Mouse (Mus musculus) lung, postnatal 25 days (tissue): ENCODE measurements at regions not wholly inside any gene's neighbourhood (a gene's known extent, or its start where the extent isn't known, plus 50 kb on each side); places are given as distances from the start of the nearest gene placed in this dataset.

Experiments used
- DNase-seq: peaks from one replicate; pipeline ENCODE4 v3.0.0; 2022; ENCODE audit warnings: low spot score

DNA sequence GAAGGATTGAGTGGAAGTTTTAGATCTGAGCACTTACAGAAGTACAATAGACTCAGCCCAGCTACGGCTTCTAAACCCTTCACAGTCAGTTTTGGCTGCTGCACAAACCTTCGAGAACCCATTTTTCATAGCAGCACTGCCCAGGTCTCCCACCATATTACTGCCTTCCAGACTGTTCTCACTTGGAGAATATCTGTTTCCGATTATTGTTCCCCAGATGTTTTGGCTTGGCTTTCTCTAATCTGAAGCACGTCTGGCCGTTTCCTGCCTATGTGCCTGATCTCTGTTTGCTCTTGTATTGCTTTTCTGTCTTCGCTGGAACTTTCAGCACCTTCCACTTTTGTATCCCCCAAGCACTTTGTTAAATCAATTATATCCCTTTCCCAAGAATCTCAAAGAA lies 368.0 kb downstream of the Mllt3 start:
- no peak for DNase-seq

- DNase-seq = no peak
Observed at GRCm38 (mm10) chr4:87662876-87663275, 370.3 kb downstream of the Mllt3 start.

- no peak for DNase-seq
Observed at GRCm38 (mm10) chr4:87658316-87658715, 374.8 kb downstream of the Mllt3 start.

DNA sequence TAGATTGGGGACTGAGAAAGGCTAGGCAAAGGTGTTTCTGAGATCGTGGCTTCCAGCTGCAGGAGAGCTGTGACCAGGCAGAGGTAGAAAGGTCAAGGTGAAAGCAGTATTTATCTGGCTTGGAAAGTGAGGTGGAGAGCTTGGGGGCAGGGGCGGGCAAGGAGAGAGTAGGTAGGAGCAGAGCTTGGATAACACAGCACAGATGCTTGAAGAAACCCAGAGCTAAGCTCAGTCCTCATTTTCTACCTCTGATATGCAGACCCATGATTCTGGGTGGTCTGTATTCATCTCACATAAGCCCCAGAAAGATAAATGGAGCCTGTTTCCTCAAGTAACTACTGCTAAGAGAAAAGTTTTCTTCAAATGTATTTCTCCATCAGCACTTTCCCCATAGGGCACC lies 375.3 kb downstream of the Mllt3 start:
- DNase-seq = no peak

- no peak for DNase-seq
Observed at GRCm38 (mm10) chr4:87653440-87654165, 379.6 kb downstream of the Mllt3 start.

GRCm38 (mm10) chr4:87652314-87652934 lies 380.7 kb downstream of the Mllt3 start:
- no peak for DNase-seq

DNA sequence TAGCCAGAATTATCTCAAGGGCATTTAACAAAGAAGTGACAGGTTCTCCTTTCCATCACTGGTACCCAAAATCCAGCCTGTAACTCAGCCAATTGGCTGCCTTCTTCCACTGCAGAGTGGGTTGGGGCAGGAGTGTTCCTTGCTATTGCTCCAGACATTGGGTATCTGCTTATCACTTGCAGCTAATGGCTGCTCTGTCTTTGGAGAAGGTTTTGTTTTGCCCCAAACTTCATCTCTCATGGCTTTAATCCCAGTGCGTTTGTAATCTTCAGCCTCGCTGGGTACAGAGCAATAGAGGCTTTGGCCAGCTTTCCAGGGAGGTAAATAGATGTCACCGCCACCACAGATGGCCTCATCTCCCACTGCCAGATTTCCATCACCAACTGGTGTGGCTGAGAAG lies 381.9 kb downstream of the Mllt3 start:
- no peak for DNase-seq

DNA sequence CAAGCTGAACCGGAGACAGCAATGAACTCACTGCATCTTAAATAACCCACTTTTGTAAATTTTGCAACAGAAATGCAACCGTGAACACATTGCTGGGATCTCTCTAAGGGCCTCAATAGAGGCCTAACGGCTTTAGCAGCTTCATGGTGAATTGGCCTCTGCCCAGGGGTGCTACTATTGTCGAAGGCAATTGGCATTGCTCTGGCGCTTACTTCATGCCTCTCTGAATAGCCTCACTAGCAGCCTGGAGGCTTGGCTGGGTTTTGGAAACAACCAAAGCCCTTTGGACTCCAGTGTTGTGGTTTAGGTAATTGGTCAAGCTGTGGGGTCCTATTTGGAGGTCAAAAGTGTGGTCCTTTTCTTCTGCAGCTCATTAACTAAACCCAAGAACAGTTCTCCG lies 382.3 kb downstream of the Mllt3 start:
- DNase-seq = no peak

- no peak for DNase-seq
Observed at GRCm38 (mm10) chr4:87650393-87650792, 382.8 kb downstream of the Mllt3 start.

- no peak for DNase-seq
Observed at GRCm38 (mm10) chr4:87648919-87649318, 384.2 kb downstream of the Mllt3 start.

DNA sequence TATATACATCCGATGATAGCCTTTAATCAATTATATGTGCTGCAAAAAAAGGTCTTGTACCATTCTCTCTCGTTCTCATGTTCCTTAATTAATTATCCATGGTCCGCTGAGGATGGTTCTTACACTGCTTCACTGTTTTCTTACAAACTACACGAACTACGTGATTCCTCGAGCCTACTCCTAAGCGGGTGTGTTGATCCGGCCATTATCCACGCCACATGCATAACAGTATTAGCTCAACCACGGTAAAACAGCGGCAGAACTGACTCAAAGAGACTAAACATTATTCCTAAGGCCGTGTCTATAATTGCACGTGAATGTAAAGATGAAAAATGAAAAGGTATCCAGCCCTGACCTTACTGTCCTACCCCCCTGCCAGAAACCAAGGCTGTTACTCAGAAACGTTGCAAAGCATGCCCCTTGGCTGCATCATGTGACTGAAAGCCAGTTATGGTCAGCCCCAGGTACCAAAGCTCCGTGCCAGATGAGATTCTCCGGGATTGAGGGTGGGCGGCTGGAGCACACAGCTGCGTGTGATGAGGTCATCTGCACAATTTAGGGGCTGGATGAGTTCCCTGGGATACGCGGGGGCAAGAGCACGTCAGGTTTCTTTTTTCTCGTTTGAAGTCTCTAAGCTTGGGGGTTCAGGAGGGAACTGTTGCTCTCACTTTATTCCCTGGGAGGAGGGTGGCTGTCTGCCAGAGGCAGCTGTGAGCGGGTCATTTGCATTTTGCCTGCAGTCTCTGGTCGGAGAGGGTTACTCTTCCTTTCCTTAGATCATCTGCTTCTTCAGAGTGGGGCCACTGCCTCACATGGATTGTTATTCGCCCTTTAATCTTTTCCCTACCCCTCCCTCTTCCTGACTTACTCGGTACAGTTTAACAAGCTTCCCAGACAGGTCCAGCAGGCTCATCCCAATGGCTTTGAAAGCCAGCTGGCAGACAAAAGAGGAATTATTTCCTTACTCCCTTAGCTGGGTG lies 384.9 kb downstream of the Mllt3 start:
- no peak for DNase-seq

- no peak for DNase-seq
Observed at GRCm38 (mm10) chr4:87642002-87642401, 391.2 kb downstream of the Mllt3 start.

GRCm38 (mm10) chr4:87641551-87641950 lies 391.6 kb downstream of the Mllt3 start:
- no peak for DNase-seq

- no peak for DNase-seq
Observed at GRCm38 (mm10) chr4:87638380-87638646, 394.9 kb downstream of the Mllt3 start.

DNA sequence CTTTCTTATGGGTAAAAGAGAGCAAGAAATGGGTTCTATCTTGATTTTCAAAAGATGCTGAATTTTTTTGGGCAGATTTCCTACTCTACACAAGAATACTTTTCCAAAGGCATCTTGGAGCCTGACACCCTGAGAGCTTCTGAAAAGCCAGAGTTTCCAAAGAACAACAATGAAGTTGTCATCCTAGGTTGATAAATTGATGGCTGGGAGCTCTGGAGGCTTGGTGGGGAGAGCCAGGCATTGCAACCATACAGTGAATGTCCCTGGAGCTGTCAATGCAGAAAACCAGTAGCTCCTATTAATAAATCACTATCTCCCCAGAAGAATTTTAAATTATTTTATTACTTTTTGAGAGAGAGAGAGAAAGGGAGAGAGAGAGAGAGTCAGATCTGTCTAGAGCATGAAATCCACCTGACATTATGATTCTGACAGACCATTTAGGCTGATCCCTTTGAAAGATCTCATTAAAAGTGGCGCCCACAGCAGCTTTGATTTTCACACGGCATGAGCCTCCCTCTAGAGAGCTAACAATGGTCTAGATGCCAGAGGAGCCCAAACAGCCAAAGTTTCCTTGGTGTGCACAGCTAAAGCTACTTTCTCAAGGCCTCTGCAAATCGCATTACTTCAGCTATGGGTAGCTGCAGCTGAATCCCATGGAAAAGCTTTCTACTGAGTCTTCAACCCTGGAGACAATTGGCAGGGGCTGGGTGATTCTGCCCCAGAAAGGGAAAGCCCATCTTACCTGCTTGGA lies 395.4 kb downstream of the Mllt3 start:
- no peak for DNase-seq

DNA sequence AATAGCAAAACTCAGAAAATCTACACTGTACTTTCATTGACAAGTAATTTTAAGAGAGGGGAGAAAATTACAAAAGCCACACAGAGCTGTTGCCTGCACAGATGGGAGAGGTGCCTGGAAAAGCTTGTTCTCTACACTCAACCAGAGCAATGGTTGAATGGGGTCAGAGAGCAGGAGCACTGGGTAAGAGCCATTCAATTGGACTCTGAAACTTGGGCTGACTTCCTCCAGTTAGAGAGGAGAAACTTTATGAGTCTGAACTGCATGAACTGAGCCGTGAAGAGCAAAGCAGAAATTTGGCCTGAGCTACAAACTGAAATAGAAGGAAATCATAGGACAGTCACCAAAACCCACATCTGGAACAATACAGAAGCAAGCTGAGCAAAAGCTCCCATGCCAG lies 380.8 kb upstream of the Slc24a2 start:
- no peak for DNase-seq

DNA sequence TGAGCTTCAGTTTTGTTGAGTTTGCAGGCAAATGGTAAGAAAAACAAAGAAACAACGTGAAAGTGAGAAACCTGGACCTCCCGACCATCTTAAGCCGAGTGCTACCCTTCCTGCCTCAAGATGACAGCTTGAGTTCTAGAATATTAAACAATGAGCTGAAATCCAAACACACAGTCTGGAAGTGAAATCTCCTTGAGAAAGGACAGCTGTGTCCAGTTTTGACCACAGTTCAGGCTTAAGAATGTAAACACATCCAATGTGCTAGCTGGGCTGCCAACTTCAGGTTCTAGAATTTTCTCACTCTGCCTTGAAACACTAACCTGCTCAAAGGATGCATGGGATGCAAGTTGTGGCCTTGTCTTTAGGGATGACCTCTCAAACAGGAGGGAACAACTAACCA lies 363.4 kb upstream of the Slc24a2 start:
- DNase-seq = peak; percentile 21

DNA sequence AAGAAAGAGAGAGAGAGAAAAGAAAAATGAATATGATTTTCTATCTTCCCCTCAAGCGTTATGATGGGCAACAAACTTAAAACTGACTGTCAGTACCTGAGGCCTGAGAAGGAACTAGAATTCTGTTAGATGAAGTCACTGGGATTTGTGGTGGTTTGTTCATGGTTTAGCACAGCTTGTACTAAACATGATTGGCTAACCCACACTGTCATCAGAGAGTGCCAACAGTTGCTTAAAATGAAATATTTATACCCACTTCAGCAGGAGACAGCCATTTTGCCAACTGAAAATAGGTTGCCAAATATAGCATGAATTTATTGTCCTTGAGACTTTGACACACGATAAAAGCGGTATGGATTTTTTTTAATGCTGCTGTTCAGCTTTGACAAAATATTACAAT lies 360.5 kb upstream of the Slc24a2 start:
- DNase-seq = no peak

- DNase-seq = no peak
Observed at GRCm38 (mm10) chr4:87578164-87578563, 347.9 kb upstream of the Slc24a2 start.

GRCm38 (mm10) chr4:87570950-87571349 lies 340.7 kb upstream of the Slc24a2 start:
- no peak for DNase-seq

GRCm38 (mm10) chr4:87570470-87570891 lies 340.2 kb upstream of the Slc24a2 start:
- no peak for DNase-seq

- DNase-seq = no peak
Observed at GRCm38 (mm10) chr4:87566616-87567015, 336.3 kb upstream of the Slc24a2 start.
